In the genomic region with DNA sequence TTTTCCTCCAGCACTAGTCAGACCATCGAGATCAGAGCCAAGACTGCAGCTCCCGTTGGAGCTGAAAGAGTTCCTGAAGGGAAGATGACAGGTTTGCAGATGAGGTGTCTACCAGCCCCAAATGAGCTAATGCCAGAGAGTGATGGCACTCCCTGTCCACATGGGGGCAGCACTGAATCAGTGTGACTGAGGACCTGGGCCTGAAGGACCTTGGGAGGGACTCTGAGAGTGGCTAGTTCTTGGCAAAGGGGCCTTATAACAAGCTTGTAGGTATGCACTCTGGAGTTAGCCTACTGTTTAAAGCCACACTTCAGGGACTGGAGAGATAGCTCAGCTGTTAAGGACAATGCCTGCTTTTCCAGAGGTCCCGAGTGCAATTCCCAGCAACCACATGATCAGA, we compare ENCODE assay signal across 9 mouse cellular contexts.
DNase-seq lines count a peak whose midpoint lies in the region; ATAC-seq and TF ChIP-seq lines count a peak whose summit lies in the region.
"Had no signal": no experiment of that assay in that cellular context is flagged by ENCODE, and none has a peak within 500 bp of the region (broad histone marks: within the 10 kb centered on the region; RNA-seq: fewer than 3 reads in every experiment).

No protein-coding gene starts in this region.

- H3K27me3 ChIP-seq in neural tube, embryonic 15.5 days (replicated peaks), result no peaks in the 10 kb centered on the region
- no peaks in the 10 kb centered on the region for H3K27me3 ChIP-seq in spleen, adult 2 months (ENCODE audit: control insufficient read depth, insufficient read depth, low read length)

- TF ChIP-seq CTCF in spleen, adult 2 months (IDR thresholded peaks at IDR 0.05; ENCODE audit: extremely low read depth, insufficient read depth, insufficient read length, insufficient replicate concordance), result peak; percentile 64; the same call in 1 of the 2 replicates

- no peaks in the 10 kb centered on the region for H3K9me3 ChIP-seq in neural tube, embryonic 15.5 days (replicated peaks)
- H3K9me3 ChIP-seq: heart, embryonic 15.5 days had no signal

- WGBS in neural tube, embryonic 15.5 days, result 46% methylated on average over 3 of the region's 3 CpGs
- 37% methylated on average over 3 of the region's 3 CpGs for WGBS in spleen, adult 2 months

- TF ChIP-seq POLR2A in spleen, adult 2 months (IDR thresholded peaks at IDR 0.05; ENCODE audit: low read depth, low read length), result no peak

- no peak overlapping the region for H3K9ac ChIP-seq in neural tube, embryonic 15.5 days (replicated peaks)
- H3K9ac ChIP-seq: heart, embryonic 15.5 days had no signal

- peak; percentile 53 for DNase-seq in CD4-positive, CD25-positive, alpha-beta regulatory T cell, adult 2 months (ENCODE audit: low read depth, low spot score)
- peak; percentile 65 for DNase-seq in neural tube, embryonic 10.5 days (ENCODE audit: extremely low spot score, low spot score)
- DNase-seq in induced T-regulatory cell, adult 2 months (ENCODE audit: low read depth), result peak; percentile 63
- DNase-seq in lung, postnatal 10 days, result peak; percentile 81
- peak in 1 of 2 experiments; percentile 19 for DNase-seq in spleen, adult 2 months (ENCODE audit: low read depth in 1 of 2, low spot score in 2 of 2)

- ATAC-seq in CD4-positive, CD25-positive, alpha-beta regulatory T cell, adult 4 months, result no peak
- ATAC-seq in neural tube, embryonic 15.5 days (ENCODE audit: low FRiP score), result no peak
- ATAC-seq in common myeloid progenitor, adult 5-6 weeks (replicated peaks; ENCODE audit: low read depth, poor library complexity, severe bottlenecking), result peak; percentile 71

- H3K4me2 ChIP-seq in neural tube, embryonic 15.5 days, result no peak overlapping the region
- H3K4me2 ChIP-seq: heart, embryonic 15.5 days had no signal

- H3K27ac ChIP-seq in neural tube, embryonic 15.5 days (replicated peaks), result no peak overlapping the region
- no peak overlapping the region for H3K27ac ChIP-seq in spleen, adult 2 months (ENCODE audit: insufficient read depth, low read length)
- H3K27ac ChIP-seq: heart, embryonic 15.5 days had no signal

- peaks cover 8% of the 10 kb centered on the region for H3K4me1 ChIP-seq in neural tube, embryonic 15.5 days
- H3K4me1 ChIP-seq in spleen, adult 2 months (ENCODE audit: control insufficient read depth, insufficient read depth, insufficient read length), result no peaks in the 10 kb centered on the region

- H3K4me3 ChIP-seq in neural tube, embryonic 15.5 days (replicated peaks), result no peak overlapping the region
- no peak overlapping the region for H3K4me3 ChIP-seq in spleen, adult 2 months (ENCODE audit: extremely low read depth, insufficient read depth, insufficient read length)
- H3K4me3 ChIP-seq: heart, embryonic 15.5 days had no signal

- no peaks in the 10 kb centered on the region for H3K36me3 ChIP-seq in neural tube, embryonic 15.5 days
- no peaks in the 10 kb centered on the region for H3K36me3 ChIP-seq in spleen, adult 2 months (ENCODE audit: control insufficient read depth, insufficient read depth, low read length)
- H3K36me3 ChIP-seq: heart, embryonic 15.5 days had no signal
